Mouse (Mus musculus) cerebral cortex, adult 2 months (tissue): ENCODE data around the gene Pax2.

Experiments used
- WGBS: fragments of 180-500 bp; shearing (Covaris S2); methylation state at CpG from one replicate; pipeline ENCODE4 v1.1.7; 2018; 5-methylcytosine and 5-hydroxymethylcytosine counted together

Pax2 gene

GRCm38 (mm10) chr19:44835931-44836861 lies 80.4 kb downstream of the Pax2 start:
- WGBS: 1% methylated on average over 71 of the region's 71 CpGs

GRCm38 (mm10) chr19:44837426-44838205 lies 81.8 kb downstream of the Pax2 start:
- 4% methylated on average over 37 of the region's 37 CpGs for WGBS

GRCm38 (mm10) chr19:44838321-44838720 lies 82.5 kb downstream of the Pax2 start:
- WGBS: 21% methylated on average over 9 of the region's 9 CpGs

- 92% methylated on average over 15 of the region's 15 CpGs for WGBS
Observed at GRCm38 (mm10) chr19:44842661-44843060, 86.8 kb downstream of the Pax2 start.

GRCm38 (mm10) chr19:44849465-44849864 lies 93.6 kb downstream of the Pax2 start:
- 91% methylated on average over 12 of the region's 12 CpGs for WGBS

- 93% methylated on average over 1 of the region's 1 CpGs for WGBS
Observed at GRCm38 (mm10) chr19:44858671-44859070, 102.8 kb downstream of the Pax2 start.

- 55% methylated on average over 2 of the region's 2 CpGs for WGBS
Observed at GRCm38 (mm10) chr19:44868766-44869165, 112.9 kb downstream of the Pax2 start.

- WGBS: 48% methylated on average over 15 of the region's 15 CpGs
Observed at GRCm38 (mm10) chr19:44874186-44874898, 118.5 kb downstream of the Pax2 start.

GRCm38 (mm10) chr19:44874928-44875327 lies 119.1 kb downstream of the Pax2 start:
- 55% methylated on average over 6 of the region's 6 CpGs for WGBS

GRCm38 (mm10) chr19:44875718-44876117 lies 119.9 kb downstream of the Pax2 start:
- WGBS: 88% methylated on average over 1 of the region's 1 CpGs

GRCm38 (mm10) chr19:44876529-44876928 lies 120.7 kb downstream of the Pax2 start:
- 92% methylated on average over 7 of the region's 7 CpGs for WGBS

GRCm38 (mm10) chr19:44882552-44883024 lies 126.7 kb downstream of the Pax2 start:
- 7% methylated on average over 31 of the region's 31 CpGs for WGBS

GRCm38 (mm10) chr19:44884331-44884730 lies 128.5 kb downstream of the Pax2 start:
- WGBS: 36% methylated on average over 3 of the region's 3 CpGs

GRCm38 (mm10) chr19:44886475-44886874 lies 130.6 kb downstream of the Pax2 start:
- 42% methylated on average over 3 of the region's 3 CpGs for WGBS
